Mouse (Mus musculus): ENCODE data around the gene Ttc17.

DNA sequence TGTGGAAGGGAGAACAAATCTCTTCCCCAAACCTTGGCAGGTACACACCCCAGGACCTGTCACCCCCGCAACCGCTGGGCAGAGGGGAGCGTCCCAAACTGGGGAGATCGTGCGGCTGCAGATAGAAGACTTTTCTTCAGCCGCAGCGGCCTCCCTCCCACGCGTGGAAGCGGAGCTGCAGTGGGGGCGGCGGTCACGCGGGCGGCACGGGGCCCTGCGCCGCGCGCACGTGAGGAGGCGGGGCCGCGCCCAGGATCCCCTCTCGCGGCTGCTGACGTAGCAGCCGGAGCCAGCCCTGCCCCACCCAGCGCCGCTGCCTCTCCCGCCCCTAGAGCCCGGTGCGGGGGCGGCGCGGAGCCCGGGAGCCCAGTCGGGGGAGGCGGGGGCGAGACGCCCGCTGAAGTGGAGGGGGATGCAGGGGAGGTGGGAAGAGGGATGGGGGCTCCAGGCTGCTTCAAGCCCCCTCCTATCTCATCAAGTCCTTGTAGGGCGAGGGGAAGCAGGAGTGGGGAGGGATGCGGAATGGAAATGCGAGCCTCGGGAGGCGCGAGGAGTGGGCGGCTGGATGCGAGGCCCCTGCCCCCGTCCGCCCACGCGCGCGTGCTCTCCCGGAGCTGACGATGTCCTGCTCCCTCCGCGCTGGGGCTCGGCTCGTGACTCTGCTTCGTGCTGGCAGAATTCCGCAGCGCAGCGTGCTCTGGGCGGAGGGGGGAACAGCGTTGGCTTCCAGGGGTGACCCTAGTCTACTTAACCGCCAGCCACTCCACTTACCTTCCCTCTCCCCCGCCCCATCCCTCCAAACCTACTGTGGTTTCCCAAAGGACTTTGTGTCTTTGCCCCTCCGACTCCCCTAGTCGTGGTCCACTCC lies 133.1 kb downstream of the Ttc17 start:
- TF ChIP-seq CTCF (IDR thresholded peaks at IDR 0.05; ENCODE audit: insufficient read depth, low read length) (no peak), POLR2A (IDR thresholded peaks at IDR 0.05; ENCODE audit: borderline replicate concordance, extremely low read depth, low read depth, low read length) (0 out of 2 replicates have a peak, but pooled peaks have one; percentile 3)

All from lung, adult 2 months (tissue).